Mouse (Mus musculus): ENCODE results near the gene Fxyd2. TPM values are rescaled to one million over a fixed set of nuclear protein-coding genes. Genes with fewer than 3 reads are reported as not detected.

The Fxyd2 gene
- total RNA-seq (2022), result 1 to 10 TPM; 4.9 to 8.5 (median 7.9) TPM

DNA sequence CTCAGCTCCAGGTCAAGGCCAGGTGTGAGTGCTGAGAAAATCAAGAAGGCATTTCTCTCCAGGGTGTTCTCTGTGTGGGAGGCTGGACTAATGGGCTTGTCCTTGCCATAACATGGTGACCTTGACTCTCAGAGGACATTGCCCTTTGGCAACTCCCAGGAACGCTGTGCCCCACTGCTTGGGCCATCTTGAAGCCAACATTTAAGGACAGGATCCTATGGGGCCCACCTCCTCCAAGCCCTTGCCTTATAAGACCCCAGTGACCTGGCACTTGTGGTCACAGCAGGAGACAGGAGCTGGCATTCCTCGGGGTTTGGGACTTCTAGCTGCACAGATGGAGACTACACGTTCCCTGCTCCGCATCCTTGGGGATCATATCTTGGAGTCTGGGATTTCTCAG lies at the start of gene Fxyd2:
Gene Fxyd2, plus strand, starts transcription at position 236 of the 400 bp plus-strand sequence.
- DNase-seq (ENCODE audit: low spot score in 2 of 2), result no peak

DNA sequence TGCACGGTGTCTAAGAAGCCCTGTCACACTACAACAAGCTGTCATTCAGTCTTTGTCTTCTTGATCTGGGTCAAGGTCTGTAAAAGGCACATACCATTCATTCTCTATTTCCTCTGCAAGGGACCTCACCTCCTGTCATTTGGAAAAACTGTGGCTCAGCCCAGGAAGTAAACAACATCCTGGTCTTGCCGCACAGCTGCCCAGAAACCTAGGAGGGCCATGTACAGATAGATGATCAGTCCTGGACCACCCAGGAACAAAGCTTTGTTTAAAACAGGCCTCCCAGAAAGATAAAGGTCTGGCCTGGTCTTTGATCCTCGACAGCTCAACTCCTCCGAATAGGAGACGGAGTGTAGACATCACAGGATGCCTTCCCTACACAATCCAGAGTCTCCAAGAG lies 49.6 kb upstream of the Fxyd2 start:
- no peak for DNase-seq (ENCODE audit: low spot score in 2 of 2)

DNA sequence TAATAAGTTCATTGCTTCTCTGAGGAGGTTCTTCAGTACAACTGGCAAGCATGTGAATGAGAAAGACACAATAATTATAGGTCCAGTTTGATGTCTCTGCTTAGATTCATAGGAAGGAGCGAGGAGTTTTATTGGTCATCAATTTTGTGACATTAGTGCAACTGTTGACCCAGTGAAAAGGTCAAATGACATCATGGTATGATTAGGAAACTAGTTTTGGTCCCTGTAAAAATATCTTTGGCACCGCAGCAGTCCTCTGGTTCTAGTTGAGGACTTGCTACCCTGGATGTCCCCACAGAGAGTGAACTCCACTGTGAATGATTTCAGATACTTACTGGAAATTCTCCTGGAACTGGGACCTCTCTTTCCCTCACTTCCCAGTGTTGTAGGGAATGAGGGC lies 44.3 kb upstream of the Fxyd2 start:
- DNase-seq (ENCODE audit: low spot score in 2 of 2), result no peak

DNA sequence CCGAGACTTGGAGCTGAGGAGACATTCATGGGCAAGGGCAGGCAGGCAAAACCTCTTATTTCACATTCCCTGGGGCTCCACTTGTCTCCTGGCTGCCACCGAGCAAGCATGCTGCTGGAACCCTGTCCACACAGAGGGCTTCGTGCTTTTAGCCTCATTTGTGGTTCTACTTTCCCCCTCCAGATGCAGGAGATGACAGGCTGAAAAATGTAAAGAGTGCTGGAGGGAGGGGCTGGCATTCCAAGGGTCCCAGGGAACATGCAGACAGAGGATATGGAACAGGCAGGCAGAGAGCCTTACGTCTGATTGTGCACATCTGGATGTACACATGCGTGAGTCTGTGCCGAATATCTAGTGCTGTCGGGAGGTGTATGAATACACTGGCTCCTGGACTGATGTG lies 41.1 kb upstream of the Fxyd2 start:
- no peak for DNase-seq (ENCODE audit: low spot score in 2 of 2)

DNA sequence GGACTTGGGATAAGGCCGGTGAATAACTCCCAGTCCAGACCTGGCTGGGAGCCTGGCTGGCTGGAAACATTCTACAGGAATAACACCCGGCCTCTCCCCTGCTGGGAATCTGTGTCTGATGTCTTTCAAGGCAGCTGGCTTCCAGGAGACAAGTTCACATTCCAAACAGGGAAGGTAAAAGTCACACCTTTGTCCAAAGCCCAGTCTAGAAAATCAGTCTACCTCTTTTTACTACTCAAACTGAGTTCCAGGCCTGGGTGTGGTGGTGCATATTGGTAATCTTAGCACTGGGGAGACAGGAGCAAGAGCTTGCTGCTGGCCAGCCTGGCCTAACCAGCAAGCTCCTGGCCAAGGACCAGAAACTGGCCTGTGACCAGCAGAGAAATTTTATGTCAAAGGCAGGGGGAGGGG lies 37.4 kb upstream of the Fxyd2 start:
- DNase-seq (ENCODE audit: low spot score in 2 of 2), result no peak

DNA sequence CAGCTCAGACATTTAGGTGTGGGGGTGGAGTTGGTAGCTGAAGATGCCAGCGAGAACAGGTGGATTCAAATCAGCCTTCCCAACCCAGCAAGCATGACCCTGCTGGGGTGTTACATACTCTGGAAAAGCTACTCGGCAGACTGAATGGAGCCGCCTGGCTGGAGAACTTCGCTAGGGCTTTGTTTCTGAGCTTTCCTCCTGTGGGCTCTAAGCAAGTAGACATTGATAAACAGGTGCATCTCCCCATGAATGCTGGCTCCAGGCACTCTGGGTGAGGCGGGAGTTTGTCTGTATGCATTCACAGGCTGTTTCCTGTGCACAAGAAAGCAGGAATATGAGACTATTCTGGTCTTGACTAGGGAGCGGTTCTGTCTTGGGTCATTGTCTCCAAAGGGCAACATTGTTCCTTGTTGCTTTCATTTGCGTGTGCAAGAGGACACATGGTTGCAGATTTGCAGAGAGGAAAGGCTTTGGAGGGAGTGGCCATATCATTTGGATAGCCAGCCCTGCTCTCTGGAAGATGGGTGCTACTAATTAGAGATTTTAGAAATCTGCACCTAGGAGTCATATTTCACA lies 35.7 kb upstream of the Fxyd2 start:
- no peak for DNase-seq (ENCODE audit: low spot score in 2 of 2)

DNA sequence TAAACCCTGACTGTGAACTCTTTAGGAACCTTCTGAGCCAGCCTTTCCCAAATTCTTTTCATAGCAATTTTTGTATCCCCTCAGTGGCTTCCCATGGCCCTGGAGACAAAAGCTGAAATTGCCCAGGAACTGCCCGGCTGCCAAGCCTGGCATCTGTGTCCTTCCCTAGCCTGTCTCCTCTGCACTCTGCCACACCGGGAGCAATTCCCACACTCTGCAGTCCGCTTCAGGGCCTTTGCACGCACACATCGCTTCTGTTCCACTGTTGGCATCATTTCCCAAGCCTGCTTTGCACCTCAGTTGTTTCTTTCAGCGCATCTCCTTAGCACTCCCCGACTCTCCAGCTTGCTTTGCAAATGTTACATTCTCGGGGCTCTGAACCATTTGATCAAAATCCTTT lies 31.8 kb upstream of the Fxyd2 start:
- no peak for DNase-seq (ENCODE audit: low spot score in 2 of 2)

DNA sequence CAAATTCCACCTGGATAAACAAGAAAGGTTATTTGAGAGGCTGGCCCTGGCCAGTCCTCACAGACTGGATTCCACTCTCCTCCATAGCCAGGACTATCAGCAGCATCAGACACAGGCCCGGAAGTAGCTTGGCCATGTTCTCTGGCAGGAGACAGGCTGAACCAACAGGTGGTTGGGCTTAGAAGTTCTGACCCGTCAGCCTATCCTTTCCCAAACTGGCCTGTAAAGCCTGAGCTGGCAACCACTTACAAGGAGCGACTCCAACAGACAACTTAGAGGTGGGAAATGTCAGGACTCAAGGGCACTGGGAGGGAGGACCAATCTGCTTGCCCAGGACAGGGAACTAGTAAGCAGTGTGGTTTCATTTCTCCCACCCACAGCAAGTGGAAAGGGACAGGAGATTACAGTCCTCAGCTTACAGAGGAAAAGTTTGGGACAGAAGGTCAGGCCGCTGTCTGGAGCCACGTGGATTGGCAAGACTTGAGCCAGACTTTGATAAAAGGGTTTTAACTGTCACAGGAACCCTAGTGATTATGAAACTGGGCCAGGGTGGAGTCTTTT lies 31.0 kb upstream of the Fxyd2 start:
- DNase-seq (ENCODE audit: low spot score in 2 of 2), result no peak

DNA sequence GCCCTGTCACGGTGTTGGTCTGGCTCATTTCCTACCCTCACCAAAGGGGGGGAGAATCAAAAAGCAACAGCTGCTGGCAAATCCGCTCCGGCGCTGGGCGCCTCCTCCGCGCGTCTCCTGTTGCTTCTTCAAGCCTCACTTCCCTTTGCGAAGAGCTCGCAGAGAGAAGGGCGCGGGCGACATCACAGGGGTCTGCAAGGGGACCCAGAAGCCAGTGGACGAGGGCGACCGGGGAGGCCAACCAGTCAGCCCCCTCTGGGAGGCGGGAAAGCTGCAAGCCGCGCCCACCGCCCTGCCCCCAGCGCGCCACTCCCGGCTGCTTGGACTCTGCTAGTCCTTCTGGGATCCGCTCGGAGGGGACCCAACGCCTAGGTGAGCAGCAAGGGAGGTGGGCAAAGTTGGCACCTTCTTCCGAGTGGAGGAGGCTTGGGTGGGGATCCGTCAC lies 29.3 kb upstream of the Fxyd2 start, which contains the start of gene Fxyd6:
Gene Fxyd6, plus strand, starts transcription at position 69 of the 445 bp plus-strand sequence.
- peak in 1 of 2 experiments; percentile 22 for DNase-seq (ENCODE audit: low spot score in 2 of 2)

DNA sequence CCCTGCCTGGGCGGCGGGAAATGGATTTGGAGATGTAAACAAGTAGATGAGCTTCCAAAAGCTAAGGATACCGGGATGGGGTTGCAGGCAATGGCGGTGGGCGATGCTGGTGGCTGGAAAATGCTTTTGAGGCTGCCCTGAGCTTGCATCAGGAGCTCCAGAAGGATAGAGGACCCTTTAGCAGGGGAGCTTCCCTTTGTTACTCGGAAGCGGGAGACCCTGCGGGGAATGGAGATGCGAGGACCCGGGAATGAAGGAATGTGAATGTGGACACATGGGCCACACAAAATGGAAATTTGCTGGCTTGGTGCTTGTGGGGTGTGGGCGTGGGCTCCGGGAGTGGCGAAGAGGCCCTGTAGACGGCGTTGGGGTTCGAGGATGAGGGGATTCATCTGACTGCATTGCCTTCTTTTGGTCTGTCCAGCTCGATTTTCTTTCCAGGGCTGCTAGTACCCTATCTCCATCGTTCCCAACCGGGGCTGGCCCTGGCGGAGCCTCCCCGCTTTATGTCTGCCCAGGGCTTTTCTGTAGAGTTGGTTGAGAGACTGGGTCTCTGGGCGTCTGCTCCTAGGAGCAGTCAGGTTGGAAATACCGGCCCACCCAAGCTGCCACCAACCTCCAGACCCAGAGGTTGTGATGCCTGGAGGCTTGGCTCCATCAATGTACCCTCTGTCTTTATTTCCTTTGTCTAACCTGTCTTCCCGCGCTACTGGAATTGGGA lies 28.7 kb upstream of the Fxyd2 start:
- DNase-seq (ENCODE audit: low spot score in 2 of 2), result no peak

DNA sequence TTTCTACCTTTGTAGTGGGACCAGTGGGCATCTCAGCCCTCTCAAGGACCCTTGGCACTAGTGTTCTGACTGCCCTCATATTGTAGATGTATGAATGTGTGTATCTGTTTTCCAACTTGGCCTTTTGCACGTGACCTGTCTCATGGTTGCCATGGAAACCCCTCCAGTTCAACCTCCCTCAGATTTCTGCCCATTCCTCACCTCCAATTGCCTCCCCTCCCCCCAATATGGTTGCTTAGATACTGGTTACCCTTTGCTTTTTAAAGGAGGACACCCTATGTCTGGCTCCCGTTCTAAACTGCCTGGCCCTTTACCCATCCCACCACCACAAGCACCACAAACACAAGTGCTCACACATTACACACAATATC lies 28.1 kb upstream of the Fxyd2 start:
- DNase-seq (ENCODE audit: low spot score in 2 of 2), result no peak

DNA sequence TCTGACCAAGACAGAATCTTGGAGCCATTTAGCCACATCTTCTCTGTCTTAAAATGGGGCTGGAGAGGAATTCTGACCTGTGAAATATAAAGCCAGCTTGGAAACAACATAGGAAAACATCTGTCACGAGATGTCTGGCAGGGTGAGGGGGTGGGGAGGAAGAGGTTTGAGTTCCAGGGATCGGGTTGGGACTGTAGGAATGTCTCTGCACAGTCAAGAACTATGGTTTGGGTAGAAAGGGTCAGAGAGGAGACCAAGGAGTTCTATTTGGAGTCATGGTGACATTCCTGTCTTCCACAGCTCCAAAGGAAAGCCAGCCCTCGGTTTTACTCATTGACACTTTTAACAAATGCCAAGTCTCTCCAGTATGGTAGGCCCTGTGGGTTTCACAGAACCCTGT lies 25.6 kb upstream of the Fxyd2 start:
- DNase-seq (ENCODE audit: low spot score in 2 of 2), result no peak

DNA sequence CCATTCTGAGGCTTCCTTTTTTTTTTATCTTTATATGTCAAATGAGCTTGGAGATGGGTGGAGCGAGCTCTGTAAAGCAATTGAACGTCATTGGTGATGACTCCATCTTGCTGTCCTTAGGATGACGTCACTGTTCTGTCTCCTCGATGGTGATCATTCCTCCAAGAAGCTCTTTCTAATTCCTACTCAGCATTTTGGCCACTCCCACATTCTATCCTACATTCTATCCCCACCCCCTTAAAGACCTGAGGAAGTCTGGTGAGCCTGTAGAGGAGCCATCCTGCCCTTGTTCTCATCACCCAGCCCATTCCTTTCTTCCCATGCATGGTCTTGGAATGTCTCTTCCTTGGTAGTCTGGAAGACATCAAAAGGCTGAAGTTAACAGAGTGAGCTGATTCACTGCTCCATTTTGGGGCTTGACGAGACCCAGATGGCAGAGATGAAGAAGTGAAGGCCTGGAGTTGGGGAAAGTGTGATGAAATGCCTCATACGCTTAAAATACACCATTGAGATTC lies 24.4 kb upstream of the Fxyd2 start:
- no peak for DNase-seq (ENCODE audit: low spot score in 2 of 2)

DNA sequence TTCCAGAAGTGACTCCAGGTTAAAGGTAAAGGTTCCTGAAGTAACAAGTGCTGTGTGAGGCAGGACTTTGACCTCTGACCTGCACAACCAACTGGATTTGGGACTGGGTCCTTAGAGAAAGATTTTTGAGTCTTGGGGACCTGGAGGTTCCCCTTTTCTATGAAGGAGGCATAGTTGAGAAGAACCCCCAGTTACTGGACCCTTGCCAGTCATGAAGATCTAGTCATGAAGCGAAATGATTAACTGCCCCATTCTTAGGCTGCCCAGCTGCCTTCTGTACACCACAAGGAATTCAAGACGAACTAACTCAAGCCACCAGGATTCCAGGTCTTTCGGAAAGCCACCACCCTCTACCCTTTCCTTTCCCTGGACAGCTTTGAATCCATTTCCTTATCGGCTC lies 23.0 kb upstream of the Fxyd2 start:
- no peak for DNase-seq (ENCODE audit: low spot score in 2 of 2)

DNA sequence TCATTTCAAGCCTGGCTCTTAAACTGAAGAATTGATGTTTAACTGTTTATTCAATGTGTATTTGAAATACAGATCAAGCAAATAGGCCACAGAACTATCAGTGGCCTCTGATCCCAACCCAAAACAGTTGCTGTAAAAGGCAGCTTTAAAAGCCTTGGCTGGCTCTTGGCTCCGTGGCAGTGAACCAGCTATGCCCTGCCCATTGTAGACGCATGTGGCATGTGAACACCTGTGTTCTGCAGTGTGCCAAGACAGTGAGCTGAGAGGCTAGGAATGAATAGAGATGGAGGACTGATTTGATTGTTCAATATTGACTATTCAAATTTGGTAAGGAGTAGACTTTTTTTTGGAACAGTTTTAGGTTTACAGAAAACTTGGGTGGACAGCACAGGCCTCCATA lies 22.6 kb upstream of the Fxyd2 start:
- no peak for DNase-seq (ENCODE audit: low spot score in 2 of 2)

DNA sequence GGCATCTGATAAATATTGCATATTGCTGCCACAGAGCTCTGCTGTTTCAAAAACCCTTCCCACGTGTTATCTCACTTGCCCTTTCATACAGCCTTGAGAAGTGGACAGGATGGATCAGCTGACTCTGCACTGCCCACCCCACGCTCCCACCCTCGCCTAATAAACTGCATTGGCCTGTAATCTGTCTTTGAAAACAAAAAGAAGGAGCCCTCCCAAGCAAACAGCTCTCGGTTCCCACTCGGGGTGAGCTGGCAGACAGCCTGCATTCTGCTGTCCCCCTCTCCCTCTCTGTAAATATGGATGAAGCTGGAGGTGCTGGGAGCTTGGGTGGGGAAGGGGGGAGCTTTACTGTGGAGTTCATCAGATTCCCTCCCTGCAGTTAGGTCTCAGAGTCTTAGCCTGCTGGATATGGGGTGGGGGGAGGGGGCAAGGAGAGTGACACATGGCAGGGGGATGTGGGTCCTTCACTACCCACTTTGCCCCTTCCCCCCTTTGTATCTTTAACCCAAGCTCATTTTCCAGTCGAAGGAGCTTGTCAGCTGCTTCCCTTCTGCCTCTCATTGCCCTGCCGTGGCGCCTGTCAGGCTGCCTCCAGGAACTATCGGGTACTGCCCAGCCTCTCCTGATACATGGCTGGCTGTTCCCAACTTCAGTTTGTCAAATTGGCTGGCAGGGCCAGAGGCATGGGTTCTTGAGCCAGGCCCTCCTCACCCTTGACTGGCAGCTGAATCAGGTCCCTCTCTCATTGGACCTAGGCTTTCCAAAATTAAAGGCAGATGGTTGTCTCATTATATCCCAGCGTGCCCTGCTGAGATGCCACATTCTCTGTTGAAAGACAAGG lies 18.8 kb upstream of the Fxyd2 start:
- no peak for DNase-seq (ENCODE audit: low spot score in 2 of 2)

DNA sequence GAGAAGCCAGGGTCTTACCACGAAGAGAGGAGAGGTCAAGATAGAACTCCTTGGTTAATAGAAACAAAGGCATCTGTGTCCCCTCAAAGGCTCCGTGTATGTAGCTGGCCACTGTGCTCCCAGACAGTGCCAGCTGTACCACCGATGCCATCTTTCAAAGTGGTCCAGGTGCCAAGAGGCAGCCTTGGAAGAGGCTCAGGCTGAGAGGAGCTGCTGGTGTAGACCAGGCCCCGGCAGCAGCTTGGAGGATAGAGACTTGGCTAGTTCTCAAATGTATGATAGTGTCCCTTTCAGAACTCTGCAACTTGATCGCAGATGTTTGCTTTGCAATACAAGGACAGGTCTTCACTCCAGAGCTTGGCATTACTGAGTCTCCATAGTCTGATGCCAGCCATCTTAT lies 17.1 kb upstream of the Fxyd2 start:
- no peak for DNase-seq (ENCODE audit: low spot score in 2 of 2)

DNA sequence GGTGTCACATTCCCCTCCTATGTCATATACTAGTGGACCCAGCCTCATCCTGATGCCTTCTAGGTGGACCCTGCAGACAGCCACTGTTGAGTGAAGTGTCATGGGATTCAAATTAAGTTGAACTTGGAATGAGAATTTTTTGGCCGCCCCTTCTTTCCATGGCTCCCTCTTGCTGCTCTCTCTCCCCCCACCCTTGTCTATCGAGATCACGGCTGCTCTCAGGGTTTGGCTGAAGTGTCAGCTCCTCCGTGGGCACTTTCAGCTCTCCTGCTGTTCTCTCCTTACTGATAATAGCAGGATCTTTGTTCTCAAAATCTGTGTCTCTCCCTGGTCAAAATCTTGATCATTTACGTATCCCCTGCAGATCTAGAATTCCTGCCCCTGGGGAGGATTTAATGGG lies 16.6 kb upstream of the Fxyd2 start:
- DNase-seq (ENCODE audit: low spot score in 2 of 2), result no peak

DNA sequence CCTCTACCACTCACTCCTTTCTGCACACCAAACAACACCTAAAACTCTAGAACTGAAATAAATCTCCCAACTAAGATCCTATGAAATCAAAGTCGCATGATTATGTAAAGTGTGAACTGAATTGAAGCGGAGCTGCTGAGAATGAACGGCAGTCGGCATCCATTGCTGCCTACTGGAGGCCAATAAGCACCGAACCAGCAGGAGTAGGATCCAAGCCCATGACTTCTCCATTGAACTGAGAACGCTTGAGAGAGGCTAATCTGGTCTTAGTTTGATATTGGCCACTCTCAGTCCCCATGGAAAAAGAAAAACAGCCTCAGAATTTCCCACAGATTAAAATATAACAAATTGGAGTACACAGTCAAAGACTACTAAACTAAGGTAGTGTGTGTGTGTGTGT lies 15.6 kb upstream of the Fxyd2 start:
- DNase-seq (ENCODE audit: low spot score in 2 of 2), result no peak

DNA sequence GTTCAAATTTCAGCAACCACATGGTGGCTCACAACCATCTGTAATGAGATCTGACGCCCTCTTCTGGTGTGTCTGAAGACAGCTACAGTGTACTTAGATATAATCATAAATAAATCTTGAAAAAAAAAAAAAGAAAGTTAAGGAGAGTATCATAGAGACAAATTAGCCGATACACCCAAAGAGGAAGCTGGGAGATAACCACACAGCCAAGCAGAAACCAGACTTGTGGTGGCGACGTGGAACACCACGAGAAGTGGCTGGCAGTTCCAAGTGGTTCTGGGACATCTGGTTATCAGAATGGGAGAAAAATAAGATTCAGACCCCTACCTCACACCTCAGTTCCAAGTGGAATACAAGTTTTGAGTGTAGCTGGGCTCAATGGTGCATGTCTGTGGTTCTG lies 12.8 kb upstream of the Fxyd2 start:
- no peak for DNase-seq (ENCODE audit: low spot score in 2 of 2)

DNA sequence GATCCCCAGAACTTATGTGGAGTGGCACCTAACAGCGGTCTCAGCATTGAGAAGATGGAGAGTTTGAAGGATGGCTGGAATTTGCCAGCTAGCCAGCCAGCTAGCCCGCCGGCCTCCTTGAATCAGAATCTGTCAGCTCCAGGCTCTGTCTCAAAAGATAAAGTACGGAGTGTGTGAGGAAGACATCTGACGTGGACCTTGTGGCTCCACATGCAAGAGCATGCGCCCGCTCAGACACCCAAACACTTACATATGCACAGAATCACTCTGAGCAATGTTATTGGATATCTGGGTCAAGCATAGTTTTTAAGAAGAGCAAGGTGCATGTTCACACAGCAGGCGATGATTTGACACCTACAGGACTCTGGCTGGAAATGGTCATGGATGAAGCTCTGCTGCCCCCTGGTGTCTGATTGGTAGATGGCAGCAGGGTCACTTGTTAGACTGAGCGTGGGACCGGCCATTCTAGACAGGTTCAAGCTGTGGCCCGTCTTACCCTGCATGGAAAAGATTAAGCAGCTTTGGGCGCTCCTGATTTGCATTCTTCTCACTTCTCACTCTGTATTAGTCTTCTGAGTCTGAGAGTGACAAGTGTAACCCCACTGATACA lies 11.0 kb upstream of the Fxyd2 start:
- peak; percentile 75 to 93 for DNase-seq (ENCODE audit: low spot score in 2 of 2)

DNA sequence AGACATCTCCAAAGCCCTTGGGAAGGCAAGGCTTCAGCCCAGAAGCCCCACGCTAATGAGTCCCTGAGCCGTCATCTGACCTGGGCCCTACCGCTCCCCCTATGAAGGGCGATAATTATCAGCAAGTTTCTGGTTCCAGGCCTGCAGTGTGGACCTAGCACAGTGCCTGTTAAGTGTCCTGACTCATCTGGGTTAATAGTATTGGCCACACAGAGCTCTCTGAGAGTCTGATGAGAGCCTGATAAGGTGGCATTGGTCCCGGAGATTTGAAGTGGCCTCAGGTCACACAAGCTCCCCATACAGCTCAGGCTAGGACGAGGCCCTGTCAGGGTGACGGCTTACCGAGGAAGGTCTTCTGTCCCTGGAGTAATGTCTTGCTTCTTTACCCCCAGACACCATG lies 9.9 kb upstream of the Fxyd2 start:
- DNase-seq (ENCODE audit: low spot score in 2 of 2), result no peak

Data from layer of hippocampus, adult 8-10 months (tissue).